Mouse (Mus musculus) testis, adult 2 months (tissue): Measurements from ENCODE around the gene Cdc25b. TPM values are rescaled to one million over a fixed set of nuclear protein-coding genes. Genes with fewer than 3 reads are reported as not detected.

Experiments
- H3K27ac ChIP-seq: fragments of 200-500 bp; 2 replicates; pipeline ENCODE4 v1.5.1; 2012; ENCODE audit warnings: low read depth, low read length; ENCODE audit not compliant: control insufficient read depth, insufficient read depth
- H3K27me3 ChIP-seq: fragments of 200-500 bp; 2 replicates; pipeline ENCODE4 v1.6.1; 2012; ENCODE audit warnings: mild to moderate bottlenecking, low read length, moderate library complexity; ENCODE audit not compliant: control insufficient read depth, insufficient read depth
- H3K36me3 ChIP-seq: fragments of 200-500 bp; 2 replicates; pipeline ENCODE4 v1.6.1; 2012; ENCODE audit warnings: mild to moderate bottlenecking, low read length; ENCODE audit not compliant: control insufficient read depth, insufficient read depth
- H3K4me1 ChIP-seq: fragments of 200-500 bp; 2 replicates; pipeline ENCODE4 v1.6.1; 2012; ENCODE audit warnings: low read length; ENCODE audit not compliant: control insufficient read depth, insufficient read depth
- H3K4me3 ChIP-seq: fragments of 200-500 bp; 2 replicates; pipeline ENCODE4 v1.5.1; 2012; ENCODE audit warnings: low read depth, mild to moderate bottlenecking, low read length, moderate library complexity, mixed read lengths; ENCODE audit not compliant: control insufficient read depth
- CTCF ChIP-seq: fragments of 200-500 bp; IDR thresholded peaks from 2 replicates; pipeline ENCODE4 v1.5.1; 2012; ENCODE audit warnings: low read depth, mild to moderate bottlenecking, inconsistent platforms, low read length, moderate library complexity; ENCODE audit not compliant: control insufficient read depth, insufficient read depth, insufficient replicate concordance
- POLR2A ChIP-seq: fragments of 200-500 bp; IDR thresholded peaks from 2 replicates; pipeline ENCODE4 v1.6.1; 2012; ENCODE audit warnings: low read depth, mild to moderate bottlenecking, inconsistent platforms, low read length, moderate library complexity; ENCODE audit not compliant: control insufficient read depth
- polyA plus RNA-seq: library from polyadenylated mRNA; depleted of rRNA; stranded (reverse); fragments of >200 nt; gene quantifications from 2 replicates; pipeline ENCODE4 v1.2.3, GENCODE M21; 2012

Gene Cdc25b
- polyA plus RNA-seq, 1 experiment = 2.9 TPM

- Histone ChIP-seq H3K36me3 (peaks cover 2% of the 10 kb centered on the region), H3K27me3 (no peaks in the 10 kb centered on the region), H3K4me1 (no peaks in the 10 kb centered on the region; the same call in 1 of the 2 replicates), H3K4me3 (no peak overlapping the region), H3K27ac (no peak overlapping the region)
- TF ChIP-seq CTCF = no peak
- TF ChIP-seq POLR2A = no peak
Measured at GRCm38 (mm10) chr2:131149254-131149578, 37.5 kb upstream of the Cdc25b start.

GRCm38 (mm10) chr2:131152166-131152730 lies 34.5 kb upstream of the Cdc25b start:
- Histone ChIP-seq H3K27me3 (no peaks in the 10 kb centered on the region), H3K27ac (no peak overlapping the region), H3K4me3 (no peak overlapping the region), H3K4me1 (no peaks in the 10 kb centered on the region), H3K36me3 (peaks cover 6% of the 10 kb centered on the region)
- TF ChIP-seq CTCF (no peak), POLR2A (no peak)

GRCm38 (mm10) chr2:131154036-131154435 lies 32.7 kb upstream of the Cdc25b start:
- H3K4me1 ChIP-seq = peaks cover 5% of the 10 kb centered on the region
- no peak overlapping the region for H3K4me3 ChIP-seq
- H3K27me3 ChIP-seq = no peaks in the 10 kb centered on the region
- H3K27ac ChIP-seq = no peak overlapping the region
- H3K36me3 ChIP-seq = peaks cover 6% of the 10 kb centered on the region
- TF ChIP-seq CTCF (no peak), POLR2A (no peak)

- Histone ChIP-seq H3K27ac (peak overlapping the region; percentile 75), H3K4me3 (peak overlapping the region; percentile 82), H3K36me3 (peaks cover 6% of the 10 kb centered on the region), H3K27me3 (no peaks in the 10 kb centered on the region), H3K4me1 (peaks cover 9% of the 10 kb centered on the region)
- TF ChIP-seq CTCF = no peak
- TF ChIP-seq POLR2A = no peak
Measured at GRCm38 (mm10) chr2:131156987-131157386, 29.8 kb upstream of the Cdc25b start.

- peaks cover 3% of the 10 kb centered on the region for H3K36me3 ChIP-seq
- no peaks in the 10 kb centered on the region for H3K27me3 ChIP-seq
- peaks cover 9% of the 10 kb centered on the region for H3K4me1 ChIP-seq
- TF ChIP-seq CTCF (no peak), POLR2A (peak; percentile 40; the same call in 1 of the 2 replicates)
- H3K27ac ChIP-seq = peak overlapping the region; percentile 95
- peak overlapping the region; percentile 92 for H3K4me3 ChIP-seq
Measured at GRCm38 (mm10) chr2:131159491-131159910, 27.2 kb upstream of the Cdc25b start.

GRCm38 (mm10) chr2:131159938-131160581 lies 26.7 kb upstream of the Cdc25b start, which contains the start of gene 1700037H04Rik:
TSS of gene 1700037H04Rik (minus strand) at chr2:131160081.
- Histone ChIP-seq H3K27me3 (no peaks in the 10 kb centered on the region), H3K36me3 (peaks cover 2% of the 10 kb centered on the region), H3K27ac (peak within 1 kb of the TSS; percentile 99), H3K4me1 (peaks cover 9% of the 10 kb centered on the region), H3K4me3 (peak within 1 kb of the TSS; percentile 92)
- TF ChIP-seq CTCF (no peak; the same call in 1 of the 2 replicates), POLR2A (peak; percentile 95)

GRCm38 (mm10) chr2:131160671-131161111 lies 26.1 kb upstream of the Cdc25b start:
- TF ChIP-seq POLR2A = no peak
- no peak for TF ChIP-seq CTCF
- peaks cover 2% of the 10 kb centered on the region for H3K36me3 ChIP-seq
- peak overlapping the region; percentile 92 for H3K4me3 ChIP-seq
- H3K27me3 ChIP-seq = no peaks in the 10 kb centered on the region
- peaks cover 9% of the 10 kb centered on the region for H3K4me1 ChIP-seq
- H3K27ac ChIP-seq = peak overlapping the region; percentile 99

GRCm38 (mm10) chr2:131163924-131164323 lies 22.8 kb upstream of the Cdc25b start:
- H3K27ac ChIP-seq = no peak overlapping the region
- TF ChIP-seq CTCF = no peak
- TF ChIP-seq POLR2A = no peak
- no peak overlapping the region for H3K4me3 ChIP-seq
- H3K4me1 ChIP-seq = peaks cover 4% of the 10 kb centered on the region
- H3K36me3 ChIP-seq = no peaks in the 10 kb centered on the region
- no peaks in the 10 kb centered on the region for H3K27me3 ChIP-seq
